Mouse (Mus musculus): Measurements from ENCODE around the gene Ryr2. TPM values are rescaled to one million over a fixed set of nuclear protein-coding genes. Genes with fewer than 3 reads are reported as not detected.

Gene Ryr2
- polyA plus RNA-seq, 1 experiment from 2014 or later: 0.15 TPM

GRCm38 (mm10) chr13:12083443-12084111, 23.2 kb downstream of the Ryr2 start:
- Histone ChIP-seq H3K9me3 (ENCODE audit: control insufficient read depth, low read length) (no peaks in the 10 kb centered on the region), H3K27me3 (ENCODE audit: control insufficient read depth, insufficient read depth, low read length) (no peaks in the 10 kb centered on the region)
- 47% methylated on average over 10 of the region's 10 CpGs for WGBS

DNA sequence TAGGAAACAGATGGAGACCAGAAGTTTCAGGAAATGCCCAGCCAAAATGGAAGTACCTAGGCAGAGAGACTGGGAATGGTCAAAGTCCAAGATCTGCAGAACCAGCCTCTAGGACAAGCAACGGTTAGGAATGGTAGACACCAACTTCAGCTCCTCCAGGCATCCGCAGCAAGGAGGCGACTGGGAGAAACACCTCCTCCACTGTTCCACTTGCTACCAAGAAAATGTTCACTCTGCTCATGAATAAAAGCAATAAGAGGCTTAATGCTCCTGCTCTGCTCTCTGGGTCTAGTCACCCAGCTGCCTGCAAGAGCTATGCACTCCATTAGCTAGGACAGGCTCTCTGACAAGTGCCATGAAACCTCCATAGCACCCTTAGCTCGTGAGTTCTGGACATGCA, 26.2 kb downstream of the Ryr2 start:
- DNase-seq (ENCODE audit: low spot score): no peak
- WGBS: 76% methylated on average over 4 of the region's 4 CpGs
- Histone ChIP-seq H3K9me3 (ENCODE audit: control insufficient read depth, low read length) (no peaks in the 10 kb centered on the region), H3K4me1 (ENCODE audit: control insufficient read depth, insufficient read depth, low read length) (no peaks in the 10 kb centered on the region), H3K4me3 (ENCODE audit: low read depth, low read length) (no peak overlapping the region), H3K27me3 (ENCODE audit: control insufficient read depth, insufficient read depth, low read length) (no peaks in the 10 kb centered on the region), H3K36me3 (ENCODE audit: control insufficient read depth, insufficient read depth, low read length) (no peaks in the 10 kb centered on the region), H3K27ac (replicated peaks; ENCODE audit: low read depth, low read length) (no peak overlapping the region), H3K4me2 (ENCODE audit: low read depth, severe bottlenecking) (no peak overlapping the region), H3K9ac (ENCODE audit: low read length) (no peak overlapping the region)
- no peak for ATAC-seq (ENCODE audit: insufficient number of reproducible peaks, low FRiP score, low TSS enrichment, low read depth)

More at GRCm38 (mm10) chr13:12083443-12084111, 23.2 kb downstream of the Ryr2 start:
- no peak for ATAC-seq (ENCODE audit: insufficient number of reproducible peaks, low FRiP score, low TSS enrichment, low read depth)
- Histone ChIP-seq H3K36me3 (ENCODE audit: control insufficient read depth, insufficient read depth, low read length) (no peaks in the 10 kb centered on the region), H3K9ac (ENCODE audit: low read length) (no peak overlapping the region), H3K4me3 (ENCODE audit: low read depth, low read length) (no peak overlapping the region), H3K4me1 (ENCODE audit: control insufficient read depth, insufficient read depth, low read length) (no peaks in the 10 kb centered on the region), H3K4me2 (ENCODE audit: low read depth, severe bottlenecking) (no peak overlapping the region), H3K27ac (replicated peaks; ENCODE audit: low read depth, low read length) (no peak overlapping the region)
- DNase-seq (ENCODE audit: low spot score): no peak

DNA sequence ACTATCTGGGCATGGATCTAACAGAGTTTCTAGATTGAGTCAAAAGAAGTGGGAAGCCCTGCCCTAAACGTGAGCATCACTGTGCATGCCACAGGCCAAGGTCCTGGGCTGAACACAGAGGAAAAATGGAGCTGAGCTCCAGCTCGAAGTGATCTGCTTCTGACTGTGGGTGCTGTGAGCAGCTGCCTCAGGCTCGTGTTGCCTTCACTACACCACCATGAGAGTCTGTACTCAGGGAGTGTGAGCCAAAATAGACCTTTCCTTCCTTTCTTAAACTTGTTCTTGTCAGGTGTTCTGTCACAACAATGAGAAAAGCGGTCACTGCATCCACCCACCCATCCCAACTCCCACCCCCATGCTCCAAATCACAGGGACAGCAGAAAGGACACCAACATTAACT, 27.2 kb downstream of the Ryr2 start:
- DNase-seq (ENCODE audit: low spot score): no peak
- no peak overlapping the region for H3K27ac ChIP-seq (replicated peaks; ENCODE audit: low read depth, low read length)
- no peak for ATAC-seq (ENCODE audit: insufficient number of reproducible peaks, low FRiP score, low TSS enrichment, low read depth)
- no peaks in the 10 kb centered on the region for H3K27me3 ChIP-seq (ENCODE audit: control insufficient read depth, insufficient read depth, low read length)
- H3K9ac ChIP-seq (ENCODE audit: low read length): no peak overlapping the region
- H3K9me3 ChIP-seq (ENCODE audit: control insufficient read depth, low read length): no peaks in the 10 kb centered on the region
- no peaks in the 10 kb centered on the region for H3K4me1 ChIP-seq (ENCODE audit: control insufficient read depth, insufficient read depth, low read length)
- WGBS: 84% methylated on average over 4 of the region's 4 CpGs
- no peaks in the 10 kb centered on the region for H3K36me3 ChIP-seq (ENCODE audit: control insufficient read depth, insufficient read depth, low read length)
- no peak overlapping the region for H3K4me3 ChIP-seq (ENCODE audit: low read depth, low read length)
- H3K4me2 ChIP-seq (ENCODE audit: low read depth, severe bottlenecking): no peak overlapping the region

DNA sequence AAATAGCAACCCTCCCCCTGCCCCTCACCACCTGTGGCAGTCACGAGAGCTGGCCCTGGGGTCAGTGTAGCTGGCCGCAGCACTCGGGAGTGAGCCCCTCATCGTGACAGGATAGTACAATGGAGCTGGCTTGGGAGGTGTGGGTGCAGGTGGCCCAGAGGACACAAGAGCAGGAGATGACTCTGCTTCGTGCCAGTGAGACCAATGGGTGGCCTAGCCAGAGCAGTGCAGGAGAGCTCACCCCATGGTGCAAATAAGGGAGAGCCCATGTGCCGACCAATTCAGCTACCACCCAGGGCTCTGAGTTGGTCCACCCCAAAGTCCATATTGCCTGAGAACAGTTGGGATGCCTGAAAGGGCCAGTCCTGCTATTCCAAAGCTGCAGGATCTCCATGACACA, 31.8 kb downstream of the Ryr2 start:
- DNase-seq (ENCODE audit: low spot score): no peak

GRCm38 (mm10) chr13:12072571-12072970, 34.2 kb downstream of the Ryr2 start:
- DNase-seq (ENCODE audit: low spot score) (no peak), ATAC-seq (ENCODE audit: insufficient number of reproducible peaks, low FRiP score, low TSS enrichment, low read depth) (no peak)
- Histone ChIP-seq H3K4me1 (ENCODE audit: control insufficient read depth, insufficient read depth, low read length) (no peaks in the 10 kb centered on the region), H3K36me3 (ENCODE audit: control insufficient read depth, insufficient read depth, low read length) (no peaks in the 10 kb centered on the region), H3K4me3 (ENCODE audit: low read depth, low read length) (no peak overlapping the region), H3K27me3 (ENCODE audit: control insufficient read depth, insufficient read depth, low read length) (no peaks in the 10 kb centered on the region), H3K9ac (ENCODE audit: low read length) (no peak overlapping the region), H3K4me2 (ENCODE audit: low read depth, severe bottlenecking) (no peak overlapping the region), H3K27ac (replicated peaks; ENCODE audit: low read depth, low read length) (no peak overlapping the region), H3K9me3 (ENCODE audit: control insufficient read depth, low read length) (no peaks in the 10 kb centered on the region)
- WGBS: 64% methylated on average over 7 of the region's 7 CpGs

More for the DNA sequence above, 31.8 kb downstream of the Ryr2 start:
- H3K36me3 ChIP-seq (ENCODE audit: control insufficient read depth, insufficient read depth, low read length): no peaks in the 10 kb centered on the region
- no peaks in the 10 kb centered on the region for H3K27me3 ChIP-seq (ENCODE audit: control insufficient read depth, insufficient read depth, low read length)
- H3K4me2 ChIP-seq (ENCODE audit: low read depth, severe bottlenecking): no peak overlapping the region
- WGBS: 86% methylated on average over 6 of the region's 6 CpGs
- no peaks in the 10 kb centered on the region for H3K4me1 ChIP-seq (ENCODE audit: control insufficient read depth, insufficient read depth, low read length)
- H3K9me3 ChIP-seq (ENCODE audit: control insufficient read depth, low read length): no peaks in the 10 kb centered on the region
- no peak overlapping the region for H3K27ac ChIP-seq (replicated peaks; ENCODE audit: low read depth, low read length)
- ATAC-seq (ENCODE audit: insufficient number of reproducible peaks, low FRiP score, low TSS enrichment, low read depth): no peak
- no peak overlapping the region for H3K4me3 ChIP-seq (ENCODE audit: low read depth, low read length)
- no peak overlapping the region for H3K9ac ChIP-seq (ENCODE audit: low read length)

DNA sequence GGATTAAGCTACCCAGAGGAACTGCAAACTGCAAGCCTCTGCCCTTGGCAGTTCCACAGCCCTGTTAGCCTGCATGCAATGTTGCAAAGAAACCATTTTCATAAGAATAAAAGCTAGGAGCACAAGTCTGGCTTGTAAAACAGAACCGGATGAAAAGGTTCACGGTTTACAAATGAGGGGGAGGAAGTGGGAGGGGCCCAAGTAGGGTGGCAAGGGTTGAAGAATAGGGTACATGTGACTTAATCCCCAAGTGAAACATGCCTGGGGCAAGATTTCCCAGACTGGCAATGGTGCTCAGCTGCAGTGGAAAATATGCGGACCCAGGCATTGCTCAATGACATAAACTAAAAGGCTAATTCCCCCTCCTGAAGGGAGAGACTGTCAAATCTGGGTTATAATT, 34.6 kb downstream of the Ryr2 start:
- Histone ChIP-seq H3K9me3 (ENCODE audit: control insufficient read depth, low read length) (no peaks in the 10 kb centered on the region), H3K4me3 (ENCODE audit: low read depth, low read length) (no peak overlapping the region), H3K36me3 (ENCODE audit: control insufficient read depth, insufficient read depth, low read length) (no peaks in the 10 kb centered on the region), H3K27me3 (ENCODE audit: control insufficient read depth, insufficient read depth, low read length) (no peaks in the 10 kb centered on the region), H3K4me2 (ENCODE audit: low read depth, severe bottlenecking) (no peak overlapping the region), H3K9ac (ENCODE audit: low read length) (no peak overlapping the region), H3K27ac (replicated peaks; ENCODE audit: low read depth, low read length) (no peak overlapping the region), H3K4me1 (ENCODE audit: control insufficient read depth, insufficient read depth, low read length) (no peaks in the 10 kb centered on the region)
- ATAC-seq (ENCODE audit: insufficient number of reproducible peaks, low FRiP score, low TSS enrichment, low read depth) (no peak), DNase-seq (ENCODE audit: low spot score) (no peak)
- 37% methylated on average over 3 of the region's 3 CpGs for WGBS

DNA sequence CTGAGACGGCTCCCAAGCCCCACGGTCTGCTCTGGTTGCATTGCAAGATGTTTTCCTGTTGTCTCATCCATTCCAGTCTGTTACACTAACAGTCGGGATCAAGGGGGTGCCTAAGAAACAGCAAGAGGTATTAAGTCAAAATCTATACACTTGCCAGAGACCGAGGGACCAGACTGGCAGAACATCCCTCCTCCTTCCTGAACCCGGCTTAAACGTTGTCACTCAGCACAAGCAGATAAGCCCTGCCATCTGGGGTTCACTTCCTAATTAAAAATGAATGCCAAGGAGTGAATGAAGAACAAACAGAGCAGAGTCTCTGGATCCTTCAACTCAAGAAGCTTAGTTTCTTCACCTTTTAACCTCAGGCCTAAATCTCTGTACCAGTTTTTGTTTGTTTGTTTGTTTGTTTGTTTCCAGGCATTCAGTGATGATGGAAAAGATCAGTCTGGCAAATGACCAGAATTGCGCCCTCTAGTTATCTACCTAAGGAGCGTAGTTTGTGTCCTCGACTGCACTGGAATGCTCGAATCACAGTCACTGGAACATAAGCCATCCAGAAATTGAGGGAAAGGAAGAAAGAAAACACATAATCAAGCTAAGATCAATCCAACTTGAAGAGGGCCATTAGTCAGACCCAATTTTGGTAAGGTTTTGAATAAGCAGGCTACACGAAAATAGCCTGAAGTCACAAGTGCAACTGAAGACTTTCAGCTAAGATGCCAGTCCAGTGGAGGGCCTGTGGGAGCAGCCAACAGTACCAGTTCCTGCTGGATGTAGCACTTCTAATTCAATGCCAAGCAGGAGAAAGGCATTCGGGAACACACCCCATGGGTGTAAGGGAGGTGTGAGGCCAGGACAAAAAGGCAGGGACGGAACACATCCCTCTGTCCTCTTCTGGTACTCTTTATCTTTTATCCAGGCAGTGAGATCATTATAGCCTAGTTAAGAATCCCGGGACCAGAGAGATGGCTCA, 36.3 kb downstream of the Ryr2 start:
- 81% methylated on average over 14 of the region's 14 CpGs for WGBS
- DNase-seq (ENCODE audit: low spot score) (no peak), ATAC-seq (ENCODE audit: insufficient number of reproducible peaks, low FRiP score, low TSS enrichment, low read depth) (no peak)
- no peak overlapping the region for H3K4me3 ChIP-seq (ENCODE audit: low read depth, low read length)
- no peaks in the 10 kb centered on the region for H3K36me3 ChIP-seq (ENCODE audit: control insufficient read depth, insufficient read depth, low read length)
- H3K9me3 ChIP-seq (ENCODE audit: control insufficient read depth, low read length): no peaks in the 10 kb centered on the region
- no peak overlapping the region for H3K4me2 ChIP-seq (ENCODE audit: low read depth, severe bottlenecking)
- no peak overlapping the region for H3K27ac ChIP-seq (replicated peaks; ENCODE audit: low read depth, low read length)
- H3K9ac ChIP-seq (ENCODE audit: low read length): no peak overlapping the region
- no peaks in the 10 kb centered on the region for H3K4me1 ChIP-seq (ENCODE audit: control insufficient read depth, insufficient read depth, low read length)
- no peaks in the 10 kb centered on the region for H3K27me3 ChIP-seq (ENCODE audit: control insufficient read depth, insufficient read depth, low read length)

DNA sequence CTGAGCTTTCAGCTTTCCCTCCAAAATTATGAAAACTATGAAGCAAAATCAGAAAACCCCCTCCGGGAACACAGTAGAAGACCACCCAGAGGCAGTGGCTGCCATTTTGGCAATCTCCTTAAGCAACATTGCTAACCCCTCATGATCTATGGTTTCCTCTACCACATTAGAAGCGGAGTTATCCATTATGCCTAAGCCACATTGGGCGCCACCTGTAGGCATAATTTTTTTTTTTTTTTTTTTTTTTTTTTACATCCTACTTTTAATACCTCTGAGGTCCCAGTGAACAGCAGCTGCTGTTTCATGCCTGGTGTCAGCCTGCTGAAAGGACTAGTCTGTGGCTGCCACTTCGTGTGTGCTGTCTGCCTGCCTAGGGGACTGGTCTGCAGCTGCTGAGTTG, 42.2 kb downstream of the Ryr2 start:
- Histone ChIP-seq H3K36me3 (ENCODE audit: control insufficient read depth, insufficient read depth, low read length) (no peaks in the 10 kb centered on the region), H3K27ac (replicated peaks; ENCODE audit: low read depth, low read length) (no peak overlapping the region), H3K4me1 (ENCODE audit: control insufficient read depth, insufficient read depth, low read length) (no peaks in the 10 kb centered on the region), H3K4me2 (ENCODE audit: low read depth, severe bottlenecking) (no peak overlapping the region), H3K27me3 (ENCODE audit: control insufficient read depth, insufficient read depth, low read length) (no peaks in the 10 kb centered on the region), H3K9me3 (ENCODE audit: control insufficient read depth, low read length) (no peaks in the 10 kb centered on the region), H3K9ac (ENCODE audit: low read length) (no peak overlapping the region), H3K4me3 (ENCODE audit: low read depth, low read length) (no peak overlapping the region)
- DNase-seq (ENCODE audit: low spot score) (no peak), ATAC-seq (ENCODE audit: insufficient number of reproducible peaks, low FRiP score, low TSS enrichment, low read depth) (no peak)
- WGBS: 91% methylated on average over 4 of the region's 4 CpGs
